Mouse (Mus musculus): ENCODE measurements around the gene Lyrm1.

Gene Lyrm1

GRCm38 (mm10) chr7:119895639-119896512, at the start of gene Lyrm1, which contains the start of gene Dcun1d3:
TSS of gene Lyrm1 (plus strand) at chr7:119895861.
TSS of gene Dcun1d3 (minus strand) at chr7:119896298.
- TF ChIP-seq GATA4 (IDR thresholded peaks at IDR 0.05; ENCODE audit: insufficient replicate concordance, low read length): no peak

DNA sequence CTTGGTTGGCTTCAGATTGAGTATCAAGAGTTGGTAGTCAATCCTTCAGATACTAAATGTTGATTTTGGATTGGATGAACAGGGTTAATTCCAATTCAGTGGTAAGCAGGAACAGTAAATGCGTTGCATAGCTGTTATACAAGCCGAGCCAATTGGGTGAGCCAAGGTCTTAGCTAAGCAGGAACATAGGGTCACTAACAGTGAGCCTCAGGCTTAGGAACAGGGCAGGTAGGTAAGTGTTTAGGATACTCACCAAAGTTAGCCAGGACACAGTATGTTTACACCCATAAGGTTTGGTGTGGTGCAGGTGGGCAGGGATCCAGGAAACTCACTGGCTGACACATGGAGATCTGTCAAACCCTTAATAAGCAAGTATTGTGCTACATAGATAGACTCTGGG, 48.3 kb upstream of the Lyrm1 start:
- no peak for TF ChIP-seq GATA4 (IDR thresholded peaks at IDR 0.05; ENCODE audit: insufficient replicate concordance, low read length)

GRCm38 (mm10) chr7:119849096-119849495, 46.6 kb upstream of the Lyrm1 start:
- TF ChIP-seq GATA4 (IDR thresholded peaks at IDR 0.05; ENCODE audit: insufficient replicate concordance, low read length): no peak

DNA sequence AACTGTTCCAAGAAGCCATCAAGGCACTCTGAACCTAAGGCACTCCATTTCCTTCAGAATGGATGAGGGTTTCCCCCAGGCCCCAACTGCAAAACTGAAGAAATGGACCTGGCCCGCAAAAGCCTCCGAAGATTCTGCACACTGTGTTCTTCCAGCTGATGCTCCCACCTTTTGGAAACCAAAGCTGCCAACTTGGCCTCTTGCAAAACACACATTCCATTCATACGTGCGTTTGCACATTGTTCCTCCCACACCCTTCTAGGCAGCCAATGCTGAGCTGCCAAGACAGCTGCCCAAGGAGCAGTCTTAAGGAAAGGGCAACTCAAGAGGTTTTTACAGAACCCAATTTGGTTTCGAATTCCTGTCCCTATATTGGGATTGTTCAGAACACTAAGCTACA, 44.9 kb upstream of the Lyrm1 start:
- TF ChIP-seq GATA4 (IDR thresholded peaks at IDR 0.05; ENCODE audit: insufficient replicate concordance, low read length): no peak

GRCm38 (mm10) chr7:119852494-119852893, 43.2 kb upstream of the Lyrm1 start:
- no peak for TF ChIP-seq GATA4 (IDR thresholded peaks at IDR 0.05; ENCODE audit: insufficient replicate concordance, low read length)

- TF ChIP-seq GATA4 (IDR thresholded peaks at IDR 0.05; ENCODE audit: insufficient replicate concordance, low read length): no peak
Observed at GRCm38 (mm10) chr7:119853186-119853585, 42.5 kb upstream of the Lyrm1 start.

DNA sequence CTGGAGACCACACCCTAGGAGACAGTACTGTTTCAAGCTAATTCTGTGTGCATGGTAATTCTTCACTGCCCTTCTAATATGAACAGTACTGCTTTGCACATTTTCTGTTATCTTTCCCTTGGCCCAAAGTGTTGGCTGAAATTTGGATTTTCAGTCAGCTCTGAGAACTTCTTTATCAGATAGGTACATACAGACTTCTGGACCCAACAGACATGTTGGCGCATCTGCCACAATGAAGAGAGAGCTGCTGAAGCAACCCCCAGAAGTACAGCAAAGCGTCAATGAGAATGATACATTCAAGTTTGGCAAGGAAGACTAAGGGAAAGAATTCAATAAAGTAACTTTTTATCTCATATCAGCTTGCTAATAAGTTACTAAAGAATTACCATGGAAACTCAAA, 41.3 kb upstream of the Lyrm1 start:
- TF ChIP-seq GATA4 (IDR thresholded peaks at IDR 0.05; ENCODE audit: insufficient replicate concordance, low read length): no peak

DNA sequence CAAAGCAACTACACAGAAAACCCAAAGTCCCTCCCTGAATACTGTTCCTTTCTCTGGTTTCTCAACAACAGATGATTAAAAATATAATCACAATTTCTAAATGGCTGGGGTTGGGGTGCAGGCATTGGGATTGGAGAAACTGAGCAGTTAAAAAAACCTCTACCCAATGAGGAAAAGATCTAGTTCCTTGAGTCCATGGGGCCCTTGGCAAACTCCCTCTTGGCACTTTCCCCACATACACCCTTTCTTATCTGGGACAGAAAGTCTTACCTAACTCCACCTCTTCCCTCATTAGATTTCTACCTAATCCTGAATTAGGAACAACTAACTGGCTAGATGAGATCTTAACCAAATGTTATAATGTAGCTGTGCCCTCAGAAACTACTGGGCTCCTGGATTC, 40.6 kb upstream of the Lyrm1 start:
- no peak for TF ChIP-seq GATA4 (IDR thresholded peaks at IDR 0.05; ENCODE audit: insufficient replicate concordance, low read length)

- TF ChIP-seq GATA4 (IDR thresholded peaks at IDR 0.05; ENCODE audit: insufficient replicate concordance, low read length): no peak
Observed at GRCm38 (mm10) chr7:119859476-119859875, 36.2 kb upstream of the Lyrm1 start.

GRCm38 (mm10) chr7:119860116-119860515, 35.5 kb upstream of the Lyrm1 start:
- TF ChIP-seq GATA4 (IDR thresholded peaks at IDR 0.05; ENCODE audit: insufficient replicate concordance, low read length): no peak

GRCm38 (mm10) chr7:119860554-119860953, 35.1 kb upstream of the Lyrm1 start:
- no peak for TF ChIP-seq GATA4 (IDR thresholded peaks at IDR 0.05; ENCODE audit: insufficient replicate concordance, low read length)

DNA sequence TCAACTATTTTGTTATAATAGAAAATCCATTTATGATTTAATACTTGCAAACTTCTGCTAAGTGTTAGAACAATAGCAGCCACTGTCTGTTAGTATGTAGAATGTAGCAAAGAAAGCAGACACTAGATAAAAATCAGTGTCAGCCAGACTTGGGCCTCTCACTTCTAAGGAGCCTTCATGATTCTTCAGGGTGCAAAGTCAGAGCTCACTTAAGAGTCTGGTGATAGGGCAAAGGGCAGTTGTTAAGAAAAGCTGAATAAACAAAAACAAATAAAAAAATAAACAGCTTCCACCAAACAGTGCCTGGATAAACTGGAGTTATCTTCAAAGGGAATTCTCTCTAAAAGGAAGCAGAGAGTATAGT, 34.7 kb upstream of the Lyrm1 start:
- no peak for TF ChIP-seq GATA4 (IDR thresholded peaks at IDR 0.05; ENCODE audit: insufficient replicate concordance, low read length)

DNA sequence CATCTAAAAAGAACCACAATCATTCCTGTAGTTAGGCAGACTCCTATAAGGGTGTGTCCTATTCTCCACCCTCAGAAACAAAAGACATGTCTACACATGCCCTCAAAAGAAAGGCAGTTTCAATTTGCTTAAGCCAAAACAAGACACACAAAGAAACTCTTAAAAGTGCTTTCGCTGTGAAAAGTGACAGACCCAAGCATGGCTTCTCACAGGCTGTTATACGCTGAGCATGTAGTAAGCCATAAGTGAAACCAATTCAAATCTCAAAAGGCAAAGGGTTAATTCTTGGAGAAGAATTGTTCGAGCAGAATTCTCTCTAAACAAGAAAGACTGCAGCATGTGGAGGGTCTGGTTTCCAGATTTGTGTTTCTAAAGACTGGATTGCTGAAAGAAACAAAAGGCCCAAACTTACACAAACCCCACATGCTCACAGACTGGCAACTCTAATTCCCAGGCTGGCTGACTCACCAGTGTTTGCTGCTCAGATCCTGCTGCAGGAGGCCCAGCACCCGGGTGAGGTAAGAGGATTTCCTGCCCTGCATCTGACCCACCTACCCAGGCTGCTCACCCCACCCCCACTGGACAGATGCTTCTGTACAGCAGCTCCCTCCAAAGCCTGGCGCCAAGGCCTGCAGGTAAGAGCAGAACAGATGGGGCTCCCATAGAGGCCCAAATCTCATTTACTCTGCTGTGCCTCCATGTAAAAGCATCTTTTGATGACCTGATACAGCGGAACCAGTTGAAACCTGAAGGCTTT, 34.1 kb upstream of the Lyrm1 start:
- no peak for TF ChIP-seq GATA4 (IDR thresholded peaks at IDR 0.05; ENCODE audit: insufficient replicate concordance, low read length)

DNA sequence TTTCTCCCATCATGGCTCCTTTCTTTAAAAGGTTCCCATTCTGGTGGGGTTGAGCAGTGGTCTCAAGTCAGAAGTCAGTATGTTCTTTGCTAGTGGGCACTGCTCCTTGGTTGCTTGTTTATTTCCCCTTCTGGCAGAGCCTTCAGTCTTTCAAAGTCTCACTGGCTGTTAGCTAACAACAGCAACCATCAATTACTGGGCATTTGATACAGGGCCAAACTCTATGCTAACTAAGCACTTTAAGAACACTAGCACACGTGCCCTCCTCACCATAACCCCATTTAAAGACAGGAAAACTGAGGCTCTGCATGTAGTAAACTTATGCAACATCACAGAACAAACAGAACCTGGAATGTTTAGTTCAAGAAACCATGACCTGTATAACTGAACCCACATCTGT, 33.5 kb upstream of the Lyrm1 start:
- no peak for TF ChIP-seq GATA4 (IDR thresholded peaks at IDR 0.05; ENCODE audit: insufficient replicate concordance, low read length)

GRCm38 (mm10) chr7:119864500-119864899, 31.2 kb upstream of the Lyrm1 start:
- no peak for TF ChIP-seq GATA4 (IDR thresholded peaks at IDR 0.05; ENCODE audit: insufficient replicate concordance, low read length)

DNA sequence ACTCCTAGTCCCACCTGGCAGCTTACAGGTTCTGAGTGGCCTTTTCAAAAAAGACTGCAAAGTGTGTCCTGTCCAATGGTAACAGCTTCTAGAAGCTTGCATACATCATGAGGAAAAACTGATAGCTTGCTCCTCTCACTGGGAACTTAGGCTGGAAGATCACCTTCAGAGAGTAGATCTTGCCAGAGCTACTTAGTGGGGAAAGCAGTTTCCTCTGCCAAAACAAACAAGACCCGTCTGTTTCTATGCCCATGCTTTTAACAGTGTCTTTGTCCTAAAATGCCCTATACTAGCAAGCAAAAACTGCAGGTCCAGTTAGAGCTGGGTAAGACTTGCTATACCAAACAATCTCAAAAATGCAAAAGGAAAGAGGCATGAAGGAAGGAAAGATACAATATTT, 29.5 kb upstream of the Lyrm1 start:
- no peak for TF ChIP-seq GATA4 (IDR thresholded peaks at IDR 0.05; ENCODE audit: insufficient replicate concordance, low read length)
